Mouse (Mus musculus) CH12.LX (cell line): ENCODE data around the gene Psmc3ip.

Experiments
- BHLHE40 ChIP-seq: IDR thresholded peaks from 2 replicates; pipeline ENCODE4 v1.6.1; 2011; ENCODE audit warnings: mild to moderate bottlenecking, low read depth, low read length, improper control_type of control experiment
- CTCF ChIP-seq, 2 experiments: IDR thresholded peaks in 1 of 2; conservative IDR thresholded peaks in 1 of 2; 2 replicates each; pipeline ENCODE4 v1.5.1; 2011 to 2012; ENCODE audit warnings: low read depth in 2 of 2, low read length in 2 of 2, improper control_type of control experiment in 1 of 2, inconsistent platforms in 1 of 2, mild to moderate bottlenecking in 1 of 2, moderate library complexity in 1 of 2
- EP300 ChIP-seq: IDR thresholded peaks from 2 replicates; pipeline ENCODE4 v1.6.1; 2011; ENCODE audit warnings: low read length, improper control_type of control experiment
- MAX ChIP-seq: IDR thresholded peaks from 2 replicates; pipeline ENCODE4 v1.6.1; 2011; ENCODE audit warnings: low read length, improper control_type of control experiment
- MEF2A ChIP-seq: IDR thresholded peaks from 2 replicates; pipeline ENCODE4 v1.6.1; 2014; ENCODE audit warnings: low read depth, mild to moderate bottlenecking, inconsistent platforms, low read length, improper control_type of control experiment, borderline replicate concordance
- MYC ChIP-seq: IDR thresholded peaks from 2 replicates; pipeline ENCODE4 v1.6.1; 2011; ENCODE audit warnings: low read depth, mild to moderate bottlenecking, improper control_type of control experiment, low read length
- SMC3 ChIP-seq: IDR thresholded peaks from 2 replicates; pipeline ENCODE4 v1.6.1; 2011; ENCODE audit warnings: low read depth, low read length, improper control_type of control experiment
- UBTF ChIP-seq: IDR thresholded peaks from 2 replicates; pipeline ENCODE4 v1.6.1; 2012; ENCODE audit warnings: low read depth, mild to moderate bottlenecking, inconsistent platforms, low read length, improper control_type of control experiment, moderate library complexity
- USF1 ChIP-seq: IDR thresholded peaks from 2 replicates; pipeline ENCODE4 v1.6.1; 2014; ENCODE audit warnings: low read depth, mild to moderate bottlenecking, inconsistent platforms, low read length, improper control_type of control experiment
- ZNF384 ChIP-seq: IDR thresholded peaks from 2 replicates; pipeline ENCODE4 v1.6.1; 2012; ENCODE audit warnings: low read depth, low read length, improper control_type of control experiment, inconsistent platforms

- TF ChIP-seq CTCF (conservative IDR thresholded peaks at IDR 0.05 in 1 of 2, IDR thresholded peaks at IDR 0.05 in 1 of 2; ENCODE audit: low read depth in 2 of 2, low read length in 2 of 2), result no peak
- TF ChIP-seq MAX, result no peak
- peak; percentile 86 for TF ChIP-seq ZNF384
- peak; percentile 95 for TF ChIP-seq EP300
- no peak for TF ChIP-seq UBTF
- peak; percentile 71 for TF ChIP-seq MEF2A
- TF ChIP-seq MYC, result peak; percentile 39
- peak; percentile 98 for TF ChIP-seq BHLHE40
- TF ChIP-seq SMC3, result no peak
- TF ChIP-seq USF1, result peak; percentile 38; the same call in 1 of the 2 replicates
These were observed 20.3 kb upstream of the Psmc3ip start for GRCm38 (mm10) chr11:101115564-101115963.
